Mouse (Mus musculus) hindbrain, postnatal 0 days (tissue): Measurements from ENCODE around the gene Atxn2. TPM values are rescaled to one million over a fixed set of nuclear protein-coding genes. Genes with fewer than 3 reads are reported as not detected.
"Not testable (repeated sequence)": the region's sequence is repeated elsewhere in the genome, so short reads cannot be mapped to it uniquely, and the experiment has no call there.

Experiments
- ATAC-seq: fragments of 200-750 bp; cut with Nextera tagmentation; 2 replicates; pipeline ENCODE4 v1.8.0; 2017; ENCODE audit warnings: mild to moderate bottlenecking, moderate TSS enrichment, moderate library complexity
- DNase-seq: peaks from one replicate; pipeline ENCODE4 v3.0.0-alpha.2; 2015; ENCODE audit warnings: low spot score
- H3K27ac ChIP-seq: fragments of 300-500 bp; sonication (generic); 2 replicates; pipeline ENCODE4 v1.5.1; 2014; ENCODE audit warnings: mild to moderate bottlenecking
- H3K27me3 ChIP-seq: fragments of 300-500 bp; sonication (generic); 2 replicates; pipeline ENCODE4 v1.6.1; 2014; ENCODE audit warnings: low read length, mixed read lengths; ENCODE audit not compliant: insufficient read depth
- H3K36me3 ChIP-seq: fragments of 300-500 bp; sonication (generic); 2 replicates; pipeline ENCODE4 v1.6.1; 2014; ENCODE audit warnings: low read length, mixed read lengths; ENCODE audit not compliant: insufficient read depth
- H3K4me1 ChIP-seq: fragments of 300-500 bp; sonication (generic); 2 replicates; pipeline ENCODE4 v1.6.1; 2014; ENCODE audit warnings: antibody characterized with exemption, low read length, mixed read lengths; ENCODE audit not compliant: insufficient read depth
- H3K4me2 ChIP-seq: fragments of 300-500 bp; sonication (generic); 2 replicates; pipeline ENCODE4 v1.6.1; 2014; ENCODE audit warnings: low read depth, mild to moderate bottlenecking, low read length, moderate library complexity, mixed read lengths
- H3K4me3 ChIP-seq: fragments of 300-500 bp; sonication (generic); 2 replicates; pipeline ENCODE4 v1.5.1; 2014; ENCODE audit warnings: low read length
- H3K9ac ChIP-seq: fragments of 300-500 bp; sonication (generic); replicated peaks from 2 replicates; pipeline ENCODE4 v1.6.1; 2014; ENCODE audit warnings: mild to moderate bottlenecking, low read length, moderate library complexity, mixed read lengths
- H3K9me3 ChIP-seq: fragments of 300-500 bp; sonication (generic); 2 replicates; pipeline ENCODE4 v1.6.1; 2016; ENCODE audit warnings: low read length, mixed read lengths
- CTCF ChIP-seq: IDR thresholded peaks from 2 replicates; pipeline ENCODE4 v1.5.1; 2016; ENCODE audit warnings: antibody characterized with exemption, control low read depth, low read depth
- WGBS: fragments of 180-500 bp; shearing (Covaris S2); extraction: QIAGEN DNeasy Blood & Tissue Kit; methylation state at CpG from one replicate; pipeline ENCODE4 v1.1.7; 2014; 5-methylcytosine and 5-hydroxymethylcytosine counted together
- polyA plus RNA-seq: library from polyadenylated mRNA; unstranded; fragments of >200 nt; fragmentation: Nextera tagmentation; extraction: Ambion mirVana; gene quantifications from 2 replicates; pipeline ENCODE4 v1.2.1, GENCODE M21; 2015
- total RNA-seq: library from RNA; depleted of rRNA; stranded (reverse); fragments of >200 nt; gene quantifications from 2 replicates; pipeline ENCODE4 v1.2.3, GENCODE M21; 2014

Gene Atxn2
- total and polyA plus RNA-seq, 2 experiments from 2014 or later = 83.5 to 118 TPM

DNA sequence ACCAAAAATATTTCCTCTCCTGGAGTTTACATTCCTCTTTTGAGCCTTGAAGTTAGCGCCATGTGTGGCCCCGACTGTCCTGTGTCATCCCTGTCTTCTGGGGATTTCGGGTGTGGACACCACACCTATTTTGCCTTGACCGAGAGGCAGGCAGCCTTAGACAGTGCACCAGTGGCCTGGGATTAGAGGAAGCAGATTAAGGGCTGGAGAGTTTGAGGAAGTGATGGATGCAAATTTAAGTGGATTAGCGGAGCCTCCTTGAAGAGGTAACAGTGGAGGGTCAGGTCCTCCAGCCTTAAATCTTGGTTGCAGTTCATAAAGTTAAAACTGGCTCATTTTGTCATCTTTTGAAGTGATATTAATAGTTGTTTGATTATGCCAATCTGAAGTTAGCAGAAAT is 7.3 kb downstream of the Atxn2 start:
- no peak for DNase-seq
- Histone ChIP-seq H3K4me1 (peaks cover 13% of the 10 kb centered on the region), H3K36me3 (no peaks in the 10 kb centered on the region; the same call in 1 of the 2 replicates), H3K27me3 (no peaks in the 10 kb centered on the region), H3K4me2 (no peak overlapping the region), H3K4me3 (no peak overlapping the region), H3K9me3 (no peaks in the 10 kb centered on the region), H3K9ac (no peak overlapping the region), H3K27ac (no peak overlapping the region)
- no peak for ATAC-seq
- no peak for TF ChIP-seq CTCF
- 85% methylated on average over 5 of the region's 5 CpGs for WGBS

DNA sequence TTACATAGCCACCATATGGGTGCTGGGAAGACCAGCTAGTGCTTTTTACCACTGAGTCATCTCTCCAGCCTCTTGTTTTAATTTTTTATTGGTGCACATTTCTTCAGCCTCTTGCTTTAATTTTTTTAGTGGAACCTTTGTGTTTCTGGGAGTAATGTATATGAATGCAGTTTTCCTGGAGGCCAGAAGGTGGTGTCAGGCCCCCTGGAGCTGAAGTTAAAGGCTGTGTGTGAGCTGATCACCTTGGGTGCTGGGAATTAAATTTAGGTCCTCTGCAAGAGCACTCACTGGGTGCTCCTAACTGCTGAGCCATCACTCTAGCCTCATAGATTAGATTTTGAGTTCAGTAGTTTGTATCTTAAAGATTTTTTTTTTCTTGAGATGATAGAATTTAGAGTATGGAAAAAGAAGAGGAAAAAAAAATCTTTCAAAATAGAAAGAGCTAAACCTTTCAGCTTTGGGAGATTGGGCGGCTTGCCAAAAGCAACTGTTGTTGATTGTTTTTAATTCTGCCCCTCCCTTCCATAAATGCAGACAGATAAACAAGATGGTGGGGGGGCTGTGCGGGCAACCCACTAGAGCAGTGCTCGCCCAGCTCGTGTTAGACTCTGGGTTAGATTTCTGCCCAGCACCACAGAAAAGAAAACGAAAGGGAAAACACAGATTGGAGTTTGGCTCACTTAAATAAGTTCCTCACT is 9.9 kb downstream of the Atxn2 start:
- no peaks in the 10 kb centered on the region for H3K9me3 ChIP-seq
- 76% methylated on average over 5 of the region's 5 CpGs for WGBS
- peak; percentile 34 for TF ChIP-seq CTCF
- no peaks in the 10 kb centered on the region for H3K27me3 ChIP-seq
- ATAC-seq (no peak), DNase-seq (no peak)
- no peak overlapping the region for H3K9ac ChIP-seq
- peaks cover 5% of the 10 kb centered on the region; the same call in 1 of the 2 replicates for H3K4me1 ChIP-seq
- H3K36me3 ChIP-seq = no peaks in the 10 kb centered on the region; the same call in 1 of the 2 replicates
- no peak overlapping the region for H3K4me2 ChIP-seq
- no peak overlapping the region for H3K4me3 ChIP-seq
- H3K27ac ChIP-seq = no peak overlapping the region

DNA sequence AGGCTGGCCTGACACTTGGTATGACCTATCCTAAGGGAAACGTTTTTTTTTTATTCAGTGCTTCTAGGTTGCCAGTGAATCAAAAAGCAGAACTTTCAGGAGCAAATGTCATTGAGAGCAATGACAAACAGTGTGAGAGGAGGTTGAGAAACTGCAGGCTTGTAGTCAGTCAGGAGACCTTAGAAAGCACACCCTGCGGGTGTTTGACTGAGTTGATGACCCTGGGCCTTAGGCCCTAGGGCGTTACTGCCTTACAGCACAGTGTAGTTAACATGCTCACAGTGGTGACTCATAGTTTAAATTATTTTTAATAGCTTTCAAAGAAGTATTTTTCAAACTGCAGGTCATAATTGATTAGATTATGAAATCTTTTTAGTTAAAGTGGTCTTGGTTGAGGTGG is 10.7 kb downstream of the Atxn2 start:
- H3K4me2 ChIP-seq = no peak overlapping the region
- peaks cover 3% of the 10 kb centered on the region; the same call in 1 of the 2 replicates for H3K4me1 ChIP-seq
- no peak for TF ChIP-seq CTCF
- H3K4me3 ChIP-seq = no peak overlapping the region
- H3K27ac ChIP-seq = no peak overlapping the region
- H3K27me3 ChIP-seq = no peaks in the 10 kb centered on the region
- no peaks in the 10 kb centered on the region for H3K9me3 ChIP-seq
- DNase-seq = no peak
- 81% methylated on average over 3 of the region's 3 CpGs for WGBS
- H3K9ac ChIP-seq = no peak overlapping the region
- ATAC-seq = no peak
- H3K36me3 ChIP-seq = no peaks in the 10 kb centered on the region; the same call in 1 of the 2 replicates

DNA sequence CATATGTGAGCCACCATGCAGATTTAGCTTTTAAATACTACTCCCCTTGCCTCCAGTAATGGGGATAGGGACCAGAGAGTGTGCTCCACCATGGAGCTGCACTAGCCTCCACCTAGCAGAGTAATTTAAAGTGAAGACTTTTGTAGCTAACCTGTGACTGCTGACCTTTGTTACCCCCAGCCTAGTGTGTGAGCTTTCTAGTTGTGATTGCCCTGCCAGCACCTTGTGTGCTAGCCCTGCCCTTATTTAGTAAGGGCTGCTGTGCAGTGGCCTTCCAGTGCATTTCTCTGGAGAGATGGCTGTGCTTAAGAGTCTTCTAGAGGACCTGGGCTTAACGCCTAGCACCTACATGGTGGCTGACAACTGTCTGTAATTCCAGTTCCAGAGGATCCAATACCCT is 13.5 kb downstream of the Atxn2 start:
- H3K27me3 ChIP-seq = no peaks in the 10 kb centered on the region
- no peaks in the 10 kb centered on the region for H3K36me3 ChIP-seq
- no peak overlapping the region for H3K4me2 ChIP-seq
- ATAC-seq (no peak), DNase-seq (no peak)
- 91% methylated on average over 1 of the region's 1 CpGs for WGBS
- no peak for TF ChIP-seq CTCF
- no peak overlapping the region for H3K4me3 ChIP-seq
- no peaks in the 10 kb centered on the region for H3K9me3 ChIP-seq
- H3K27ac ChIP-seq = no peak overlapping the region
- H3K9ac ChIP-seq = no peak overlapping the region
- no peaks in the 10 kb centered on the region; the same call in 1 of the 2 replicates for H3K4me1 ChIP-seq

DNA sequence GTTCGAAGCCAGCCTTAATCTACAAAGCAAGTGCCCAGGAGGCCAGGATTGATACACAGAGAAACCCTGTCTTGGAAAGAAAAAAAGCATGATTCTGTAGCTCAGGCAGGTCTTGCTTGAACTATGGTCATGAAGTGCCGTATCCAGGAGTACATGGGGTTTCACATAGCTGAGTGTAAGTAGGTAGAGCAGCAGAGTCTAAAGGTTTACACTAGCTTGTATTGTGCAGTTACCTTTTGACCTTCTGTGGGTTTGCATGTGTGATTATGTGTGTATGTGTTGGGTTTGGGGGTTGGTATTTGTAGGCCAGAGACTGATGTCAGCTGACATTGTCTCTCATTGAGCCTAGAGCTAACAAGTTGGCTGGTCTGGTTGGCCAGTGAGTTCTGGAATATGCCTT is 18.9 kb downstream of the Atxn2 start:
- no peaks in the 10 kb centered on the region for H3K9me3 ChIP-seq
- 97% methylated on average over 2 of the region's 2 CpGs for WGBS
- DNase-seq (no peak), ATAC-seq (no peak)
- no peak overlapping the region for H3K4me3 ChIP-seq
- no peaks in the 10 kb centered on the region for H3K4me1 ChIP-seq
- H3K4me2 ChIP-seq = no peak overlapping the region
- H3K27ac ChIP-seq = no peak overlapping the region
- H3K27me3 ChIP-seq = no peaks in the 10 kb centered on the region
- H3K36me3 ChIP-seq = no peaks in the 10 kb centered on the region
- no peak for TF ChIP-seq CTCF
- no peak overlapping the region for H3K9ac ChIP-seq

DNA sequence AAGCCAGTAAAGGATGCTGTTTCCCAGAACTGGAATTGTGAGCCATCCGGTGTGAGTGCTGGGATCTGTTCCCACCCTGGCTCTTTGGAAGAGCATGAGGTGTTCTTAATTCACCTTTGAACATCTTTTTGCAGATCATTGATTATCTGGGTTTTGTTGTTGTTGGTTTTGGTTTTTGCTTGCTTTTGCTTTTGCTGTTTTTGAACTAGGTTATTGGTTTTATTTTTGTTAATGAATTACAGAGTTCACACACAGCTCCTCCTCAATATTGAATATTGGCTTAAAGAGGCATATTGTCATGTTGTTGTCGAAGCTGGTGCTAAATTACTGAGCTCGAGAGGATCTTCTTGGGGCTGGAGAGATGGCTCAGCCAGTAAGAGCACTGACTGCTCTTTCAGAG is 25.5 kb downstream of the Atxn2 start:
- DNase-seq = no peak
- Histone ChIP-seq H3K4me3 (no peak overlapping the region), H3K4me2 (no peak overlapping the region), H3K27me3 (no peaks in the 10 kb centered on the region), H3K27ac (no peak overlapping the region), H3K9ac (no peak overlapping the region), H3K36me3 (no peaks in the 10 kb centered on the region), H3K4me1 (no peaks in the 10 kb centered on the region), H3K9me3 (no peaks in the 10 kb centered on the region)
- WGBS = 92% methylated on average over 3 of the region's 3 CpGs
- no peak for ATAC-seq
- TF ChIP-seq CTCF = no peak

DNA sequence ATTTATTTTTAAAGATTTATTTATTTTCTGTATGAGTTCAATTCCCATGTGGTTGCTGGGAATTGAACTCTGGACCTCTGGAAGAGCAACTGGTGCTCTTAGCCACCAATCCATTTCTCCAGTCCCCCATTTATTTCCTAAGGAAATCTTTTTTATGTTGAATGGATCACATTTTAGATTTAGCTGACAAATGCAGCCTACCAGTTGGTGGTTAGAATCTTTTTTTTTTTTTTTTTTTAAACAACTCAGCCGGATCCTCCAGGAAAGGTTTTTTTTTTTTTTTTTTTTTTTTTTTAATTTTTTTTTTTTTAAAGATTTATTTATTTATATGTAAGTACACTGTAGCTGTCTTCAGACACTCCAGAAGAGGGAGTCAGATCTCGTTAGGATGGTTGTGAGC is 27.0 kb downstream of the Atxn2 start:
- not testable (repeated sequence) for H3K27me3 ChIP-seq, H3K9me3 ChIP-seq, H3K4me2 ChIP-seq, H3K4me3 ChIP-seq, H3K27ac ChIP-seq, H3K4me1 ChIP-seq, ATAC-seq, H3K9ac ChIP-seq, DNase-seq, H3K36me3 ChIP-seq
- WGBS = 82% methylated on average over 1 of the region's 2 CpGs
